Comparison of ENCODE assay signal across 17 mouse cellular contexts in genomic region chr13:60286525-60287224, GRCm38 (mm10).
DNase-seq lines count a peak whose midpoint lies in the region; ATAC-seq lines count a peak whose summit lies in the region.
"Had no signal": no experiment of that assay in that cellular context is flagged by ENCODE, and none has a peak within 500 bp of the region (broad histone marks: within the 10 kb centered on the region; RNA-seq: fewer than 3 reads in every experiment).

No protein-coding gene starts in this region.

- peak overlapping the region; percentile 29 for H3K27ac ChIP-seq in heart, embryonic 15.5 days
- 0 out of 2 replicates have a peak overlapping the region, but pooled peaks have one; percentile 22 for H3K27ac ChIP-seq in limb, embryonic 15.5 days
- H3K27ac ChIP-seq: forebrain, embryonic 15.5 days; hindbrain, embryonic 15.5 days; liver, embryonic 13.5 days; midbrain, embryonic 10.5 days had no signal

- 16% methylated on average over 11 of the region's 11 CpGs for WGBS in heart, embryonic 15.5 days
- 50% methylated on average over 11 of the region's 11 CpGs for WGBS in limb, embryonic 15.5 days

- no peak overlapping the region for H3K4me3 ChIP-seq in heart, embryonic 15.5 days
- H3K4me3 ChIP-seq in limb, embryonic 15.5 days = no peak overlapping the region
- H3K4me3 ChIP-seq: forebrain, embryonic 15.5 days; hindbrain, embryonic 15.5 days; liver, embryonic 13.5 days; midbrain, embryonic 10.5 days had no signal

- no peaks in the 10 kb centered on the region for H3K27me3 ChIP-seq in heart, embryonic 15.5 days
- no peaks in the 10 kb centered on the region for H3K27me3 ChIP-seq in limb, embryonic 15.5 days
- H3K27me3 ChIP-seq: forebrain, embryonic 15.5 days; hindbrain, embryonic 15.5 days; liver, embryonic 13.5 days had no signal

- H3K9ac ChIP-seq in heart, embryonic 15.5 days = no peak overlapping the region
- no peak overlapping the region for H3K9ac ChIP-seq in limb, embryonic 15.5 days
- H3K9ac ChIP-seq: forebrain, embryonic 15.5 days; hindbrain, embryonic 15.5 days; liver, embryonic 13.5 days had no signal

- intact Hi-C loops in left cerebral cortex, postnatal 10 days (cut with DNase I) = no loop called here

- DNase-seq in heart, adult 11 months = peak; percentile 95
- DNase-seq in heart, adult 8-10 months (ENCODE audit: low spot score) = no peak
- DNase-seq in NIH3T3 (ENCODE audit: low read depth) = peak; percentile 57
- DNase-seq in cerebellum, postnatal 36 days = no peak
- DNase-seq in frontal cortex, postnatal 36 days (ENCODE audit: low spot score in 2 of 2) = no peak
- DNase-seq in left cerebral cortex, postnatal 10 days (ENCODE audit: extremely low spot score in 1 of 2, low spot score in 2 of 2) = no peak
- DNase-seq: gastrocnemius, postnatal 25 days; liver, embryonic 13.5 days; lung, postnatal 14 days; right cerebral cortex, postnatal 25 days; thymus, postnatal 25 days had no signal

- H3K36me3 ChIP-seq in heart, embryonic 15.5 days = no peaks in the 10 kb centered on the region
- H3K36me3 ChIP-seq in limb, embryonic 15.5 days = no peaks in the 10 kb centered on the region
- H3K36me3 ChIP-seq: forebrain, embryonic 15.5 days; G1E; hindbrain, embryonic 15.5 days; liver, embryonic 13.5 days; midbrain, embryonic 10.5 days had no signal

- H3K4me2 ChIP-seq in heart, embryonic 15.5 days = no peak overlapping the region
- no peak overlapping the region for H3K4me2 ChIP-seq in limb, embryonic 15.5 days
- H3K4me2 ChIP-seq: forebrain, embryonic 15.5 days; hindbrain, embryonic 15.5 days; liver, embryonic 13.5 days had no signal

- H3K9me3 ChIP-seq in heart, embryonic 15.5 days (replicated peaks) = no peaks in the 10 kb centered on the region
- H3K9me3 ChIP-seq in limb, embryonic 15.5 days = no peaks in the 10 kb centered on the region
- H3K9me3 ChIP-seq: forebrain, embryonic 15.5 days; hindbrain, embryonic 15.5 days; liver, embryonic 13.5 days; midbrain, embryonic 10.5 days had no signal

- peaks cover 31% of the 10 kb centered on the region for H3K4me1 ChIP-seq in heart, embryonic 15.5 days (replicated peaks)
- peaks cover 40% of the 10 kb centered on the region for H3K4me1 ChIP-seq in limb, embryonic 15.5 days
- H3K4me1 ChIP-seq: forebrain, embryonic 15.5 days; hindbrain, embryonic 15.5 days; liver, embryonic 13.5 days had no signal

- ATAC-seq in heart, embryonic 15.5 days (replicated peaks; ENCODE audit: insufficient number of reproducible peaks, insufficient read depth, low FRiP score, low read depth) = peak; percentile 63; the same call in 1 of the 2 replicates
- no peak for ATAC-seq in limb, embryonic 15.5 days (ENCODE audit: insufficient number of reproducible peaks, low FRiP score, low TSS enrichment, low read depth)
- ATAC-seq: forebrain, embryonic 15.5 days had no signal

Comparison
In these comparisons a context has a peak if more than half of its experiments do, and no peak if none do; other contexts are left out.
1. DNase-seq: peak in heart, adult 11 months (single experiment) and NIH3T3 (single experiment); none in heart, adult 8-10 months (single experiment), cerebellum, postnatal 36 days (0 of 2), frontal cortex, postnatal 36 days (0 of 2) and left cerebral cortex, postnatal 10 days (0 of 2).